Mouse (Mus musculus) brain, embryonic 14.5 days (tissue): ENCODE measurements around the gene Rab5c.

Source experiments
- CTCF ChIP-seq: fragments of 200-500 bp; IDR thresholded peaks from 2 replicates; pipeline ENCODE4 v1.5.1; 2012; ENCODE audit warnings: inconsistent platforms, mild to moderate bottlenecking, moderate library complexity, borderline replicate concordance; ENCODE audit not compliant: insufficient read depth, insufficient read length; ENCODE audit errors: extremely low read depth
- POLR2A ChIP-seq: fragments of 200-500 bp; IDR thresholded peaks from 2 replicates; pipeline ENCODE4 v1.6.1; 2012; ENCODE audit warnings: mild to moderate bottlenecking, inconsistent platforms, borderline replicate concordance; ENCODE audit not compliant: poor library complexity, insufficient read depth, insufficient read length, severe bottlenecking; ENCODE audit errors: extremely low read depth

DNA sequence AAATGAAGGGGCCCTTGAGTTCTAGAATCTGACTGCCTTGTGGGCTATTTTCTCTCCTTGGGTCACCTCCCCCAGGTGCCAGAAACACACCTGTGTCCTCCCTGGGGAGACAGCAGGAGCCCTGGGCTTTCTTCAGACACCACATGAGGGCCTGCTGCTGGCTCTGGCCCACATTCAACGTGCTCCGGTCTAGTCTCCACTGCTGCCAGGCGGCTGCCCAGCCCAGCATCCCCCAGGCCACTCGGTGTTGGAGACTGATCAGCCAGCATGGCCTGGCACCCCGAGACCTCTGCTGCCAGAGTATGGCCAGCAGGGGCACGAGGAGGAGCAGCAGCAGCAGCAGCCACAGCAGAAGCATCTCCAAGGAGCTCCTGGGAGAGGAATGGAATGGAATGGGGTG is 32.0 kb upstream of the Rab5c start:
- TF ChIP-seq POLR2A = no peak
- TF ChIP-seq CTCF = no peak
